Mouse (Mus musculus) forelimb bud, embryonic 11.5 days (tissue): Measurements from ENCODE around the gene Mast4.

ENCODE experiments used
- DNase-seq: peaks from one replicate; pipeline ENCODE4 v3.0.0-alpha.2; 2012; ENCODE audit warnings: low read depth, low spot score

The Mast4 gene

DNA sequence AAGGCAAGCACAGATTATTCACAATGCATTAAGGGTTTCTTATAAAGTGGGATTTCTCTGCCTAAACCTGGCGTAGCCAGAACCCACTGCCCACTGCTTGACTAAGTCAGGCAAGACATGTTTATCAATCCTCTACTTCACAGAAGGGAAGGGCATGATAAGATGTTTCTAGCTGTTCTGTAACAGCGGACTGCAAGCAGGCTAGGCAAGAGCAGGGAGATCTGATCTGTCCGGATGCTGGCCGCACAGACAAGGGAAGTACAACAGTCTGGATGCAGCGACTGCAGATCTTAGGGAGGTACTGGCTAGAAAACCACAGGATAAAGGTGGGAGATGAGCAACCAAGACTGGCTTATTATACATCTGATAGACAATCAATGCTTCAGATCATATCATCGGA, 519.1 kb downstream of the Mast4 start:
- no peak for DNase-seq

DNA sequence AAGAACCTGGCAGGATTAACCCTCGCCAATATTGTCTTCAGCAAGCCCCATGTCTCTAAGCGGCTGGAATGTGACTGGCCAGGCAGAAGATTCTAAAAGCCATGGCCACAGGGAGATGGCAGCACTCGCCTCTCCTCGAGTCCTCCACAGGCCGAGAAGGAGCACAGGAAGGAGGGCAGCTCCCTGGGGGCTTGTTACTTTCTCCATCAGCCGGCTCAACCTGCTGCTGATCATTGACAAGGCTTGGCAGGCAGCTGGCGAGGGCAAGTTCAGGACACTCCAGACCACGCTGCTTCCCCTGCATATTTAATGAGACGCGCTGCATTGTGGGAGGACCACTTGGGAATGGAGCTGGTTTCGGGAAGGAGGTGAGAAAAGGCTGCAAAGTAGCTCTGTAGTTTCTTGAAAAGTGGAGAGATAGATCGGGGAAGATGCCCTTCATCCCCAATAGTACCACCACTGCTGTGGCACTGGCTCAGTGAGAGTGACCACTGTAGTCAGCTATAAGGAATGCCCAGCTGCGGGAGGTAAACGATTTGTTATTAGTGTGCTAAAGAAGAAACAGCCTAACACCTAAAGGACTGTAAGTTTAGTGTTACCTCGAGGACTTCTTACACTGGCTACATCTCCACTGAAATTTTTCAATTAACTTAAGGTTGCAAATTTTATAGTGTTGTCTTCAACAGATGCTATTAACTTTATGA, 523.0 kb downstream of the Mast4 start:
- peak; percentile 59 for DNase-seq

DNA sequence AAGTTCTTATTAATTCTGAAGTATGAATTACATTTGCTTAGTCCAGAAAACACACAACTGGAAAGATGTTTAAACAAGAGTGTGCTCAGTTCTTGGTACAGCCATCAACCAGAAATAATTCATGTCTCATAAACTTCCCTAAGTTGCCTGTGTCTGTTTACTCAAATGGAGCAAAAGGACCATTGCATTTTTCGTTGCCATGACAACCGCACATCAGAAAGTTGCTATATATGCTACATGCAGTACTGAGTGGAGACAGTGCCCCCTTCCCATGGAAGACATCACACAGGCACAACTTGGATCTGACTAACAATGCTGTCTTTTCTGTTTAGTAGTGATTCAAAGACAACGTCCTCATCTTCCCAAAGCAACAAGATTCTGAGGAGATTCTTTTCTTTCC, 527.6 kb downstream of the Mast4 start:
- DNase-seq: no peak

DNA sequence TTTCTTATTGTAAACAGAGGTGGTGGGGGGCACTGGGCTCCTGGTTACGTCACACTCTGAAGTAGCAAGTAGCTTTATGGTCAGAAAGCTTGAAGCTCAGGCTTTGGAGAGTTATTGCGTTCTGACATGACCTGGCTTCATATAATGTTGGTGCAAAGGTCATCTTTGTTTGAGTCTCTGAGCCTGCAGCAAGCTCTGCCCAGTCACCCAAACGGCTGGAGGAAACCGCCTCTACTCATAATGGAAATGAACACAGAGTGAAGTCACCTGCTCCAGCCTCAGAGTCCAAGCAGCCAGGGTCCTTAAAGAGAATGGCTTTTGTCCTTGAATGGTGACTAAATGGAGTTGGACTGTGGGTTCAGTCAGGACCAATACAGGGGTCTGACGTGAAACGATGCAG, 529.1 kb downstream of the Mast4 start:
- DNase-seq: no peak

DNA sequence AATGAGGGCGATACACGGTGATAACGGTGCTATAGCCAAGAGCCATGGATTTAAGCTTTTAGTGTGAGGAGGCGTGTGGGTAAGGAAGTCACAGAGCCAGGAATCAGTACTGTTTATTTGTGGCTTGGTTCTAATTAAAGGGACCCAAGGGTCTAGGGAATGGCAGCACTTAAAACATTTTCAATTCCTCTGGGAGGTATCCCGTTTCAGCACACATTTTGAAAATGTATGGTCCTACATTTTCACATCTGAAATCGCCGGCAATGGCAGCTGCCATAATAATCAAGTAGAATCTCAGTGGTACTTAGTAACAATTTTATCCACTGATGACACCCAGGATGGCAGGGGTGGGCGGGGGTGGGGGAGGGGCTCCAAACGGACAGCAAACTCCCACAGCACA, 531.1 kb downstream of the Mast4 start:
- DNase-seq: no peak

DNA sequence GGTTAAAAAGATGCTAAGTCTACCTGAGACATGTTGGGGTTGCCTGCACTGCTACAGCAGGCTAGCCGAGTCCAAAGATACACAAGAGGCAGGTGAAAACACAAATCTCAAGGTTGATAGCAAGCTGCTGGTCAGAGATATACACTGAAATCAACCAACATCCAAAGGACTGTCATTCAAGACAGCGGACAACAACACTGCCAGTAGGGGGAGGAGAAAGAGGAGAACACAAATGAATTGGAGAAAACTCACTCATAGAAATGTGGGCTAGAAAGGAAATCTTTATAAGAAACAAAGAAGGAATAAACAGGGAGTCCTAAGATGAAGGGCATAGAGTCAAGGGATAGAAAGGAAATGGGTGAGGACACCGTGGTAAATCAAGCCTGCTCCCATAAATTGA, 542.1 kb downstream of the Mast4 start:
- DNase-seq: no peak

DNA sequence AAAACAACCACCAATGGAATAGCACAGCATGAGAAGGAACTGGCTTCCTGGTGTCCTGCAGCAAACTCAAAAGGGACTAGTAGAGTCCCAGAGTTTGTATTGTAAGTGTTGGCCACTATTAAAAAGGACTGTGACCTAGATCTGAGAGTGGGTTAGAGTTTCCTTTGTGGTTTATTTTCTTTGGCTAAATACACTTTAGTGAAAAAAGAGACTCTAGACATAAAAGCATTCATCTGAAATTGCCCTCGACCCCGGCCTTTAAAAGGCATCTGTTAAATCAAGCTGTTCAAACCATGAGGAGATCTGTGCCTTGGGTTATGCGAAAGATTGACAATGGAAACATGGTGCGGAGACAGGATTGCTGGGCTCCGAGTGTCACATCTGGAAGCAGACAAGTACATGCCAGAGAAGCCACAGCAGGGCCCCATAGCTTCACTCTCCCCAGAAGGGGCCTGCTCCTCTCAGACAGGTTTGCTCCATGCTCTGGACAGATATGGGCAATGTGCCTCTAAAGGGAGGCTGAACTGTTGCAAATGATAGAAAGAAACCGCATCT, 543.6 kb downstream of the Mast4 start:
- DNase-seq: no peak

DNA sequence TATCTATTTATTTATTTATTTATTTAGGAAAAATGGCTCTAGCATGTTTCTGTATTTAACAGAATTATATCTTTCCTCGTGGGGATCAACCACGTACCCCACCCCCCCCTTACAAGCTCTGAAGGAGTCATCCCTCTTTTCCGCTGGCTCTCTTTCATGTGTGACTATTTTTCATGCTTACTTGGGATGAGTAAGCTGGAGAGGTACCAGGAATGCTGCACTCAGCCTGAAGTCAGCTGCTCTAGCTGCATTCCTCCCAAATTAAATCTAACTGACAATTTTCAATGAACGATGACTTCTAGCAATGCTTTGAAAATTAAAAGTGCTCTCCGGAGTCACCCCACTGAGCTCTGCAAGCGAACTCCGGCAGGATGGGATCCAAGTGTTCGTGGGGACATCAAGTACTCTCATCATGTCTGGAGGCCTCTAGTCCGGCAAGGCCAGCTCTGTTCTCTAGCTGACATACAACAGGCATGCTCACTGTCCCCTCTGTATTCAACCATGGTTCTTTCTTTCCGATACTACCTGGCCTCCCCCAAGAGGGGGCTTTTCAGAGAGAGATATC, 547.5 kb downstream of the Mast4 start:
- DNase-seq: no peak

DNA sequence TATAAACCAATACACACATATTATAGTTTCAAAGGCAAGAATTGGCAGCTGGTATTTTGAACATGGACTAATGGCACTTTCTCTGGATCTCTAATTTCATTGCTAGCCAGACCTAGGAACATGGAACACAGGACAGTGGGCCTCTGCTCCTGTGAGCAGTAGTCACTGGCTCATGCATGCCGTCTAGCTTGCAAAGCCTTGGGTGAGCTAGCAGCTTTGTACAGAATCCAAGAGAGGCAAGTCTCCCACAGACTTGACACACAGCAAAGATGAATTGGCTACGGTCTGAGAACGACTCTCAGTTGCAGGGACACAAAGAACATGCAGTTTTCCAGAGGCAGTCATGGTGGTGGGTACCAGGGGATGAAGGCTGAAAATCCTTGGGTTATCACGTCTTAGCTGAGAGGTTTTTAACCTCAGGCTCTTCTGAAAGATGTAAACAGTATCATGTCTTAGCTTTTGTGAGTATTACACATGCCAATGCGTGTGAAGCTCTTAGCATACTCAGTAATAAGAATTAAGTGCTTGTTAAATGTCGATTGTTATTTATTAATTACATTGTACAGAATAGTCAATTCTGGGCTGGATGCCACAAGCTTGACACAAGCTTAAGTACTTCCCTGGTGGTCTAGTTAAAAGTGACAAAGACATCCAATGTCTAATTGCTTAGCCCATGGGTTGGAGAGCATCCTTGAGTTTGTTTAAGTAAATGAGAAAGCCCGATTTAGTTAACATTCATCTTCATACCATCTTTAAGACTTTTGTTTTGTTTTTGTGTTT, 550.6 kb downstream of the Mast4 start:
- DNase-seq: no peak

DNA sequence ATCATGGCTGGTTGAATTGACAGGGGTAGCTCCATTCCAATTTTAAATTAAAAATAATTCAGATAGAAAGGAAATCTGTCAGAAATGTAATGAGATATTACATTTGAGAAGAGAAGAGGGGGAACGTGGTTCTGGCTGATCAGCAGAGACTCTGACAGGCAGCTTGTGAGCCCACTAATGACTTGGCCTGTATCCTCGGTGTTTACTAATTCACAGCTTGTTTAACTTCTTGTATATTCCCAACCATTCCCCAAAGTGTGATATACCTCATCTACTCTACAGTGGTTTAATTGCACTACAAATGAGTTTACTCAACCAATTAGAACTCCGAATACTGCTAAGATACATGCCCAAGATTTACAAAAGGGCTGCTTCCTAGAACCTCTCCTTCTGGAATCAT, 555.0 kb downstream of the Mast4 start:
- DNase-seq: no peak

DNA sequence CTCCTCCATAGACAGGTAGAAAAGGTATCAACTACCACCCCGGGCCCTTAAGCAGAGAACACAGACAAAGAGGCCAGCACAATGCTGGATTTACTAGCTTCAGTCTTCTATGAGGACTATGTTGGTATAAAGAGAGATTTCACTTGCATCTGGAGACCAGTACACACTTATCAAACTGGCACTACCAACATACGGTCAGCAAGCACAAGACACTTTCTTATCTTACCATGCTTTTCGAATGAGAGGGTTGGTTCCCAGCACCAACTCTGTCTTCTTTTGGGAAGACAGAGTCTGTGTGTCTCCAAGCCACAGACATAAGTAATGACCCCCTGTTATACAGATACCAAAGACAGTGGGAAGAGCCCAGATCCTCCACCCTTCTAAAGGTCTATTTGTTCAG, 555.4 kb downstream of the Mast4 start:
- DNase-seq: no peak

DNA sequence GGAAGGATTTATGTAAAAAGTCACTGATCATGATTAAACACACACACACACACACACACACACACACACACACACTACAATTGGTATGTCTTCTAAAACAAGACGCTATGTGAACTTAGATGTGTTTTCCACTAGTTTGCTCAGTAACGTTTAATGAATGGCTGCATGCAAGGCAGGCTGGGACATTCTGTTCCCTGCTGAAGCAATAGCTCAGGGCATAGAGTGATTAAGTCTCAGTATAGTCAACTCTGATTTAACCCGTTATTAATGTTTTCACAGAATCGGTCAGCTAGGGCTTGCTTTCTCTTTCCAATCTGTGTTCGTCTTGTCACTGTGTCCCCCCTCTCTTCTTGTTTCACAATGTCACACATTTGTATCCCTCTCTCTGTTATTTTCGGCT, 558.8 kb downstream of the Mast4 start:
- DNase-seq: no peak

DNA sequence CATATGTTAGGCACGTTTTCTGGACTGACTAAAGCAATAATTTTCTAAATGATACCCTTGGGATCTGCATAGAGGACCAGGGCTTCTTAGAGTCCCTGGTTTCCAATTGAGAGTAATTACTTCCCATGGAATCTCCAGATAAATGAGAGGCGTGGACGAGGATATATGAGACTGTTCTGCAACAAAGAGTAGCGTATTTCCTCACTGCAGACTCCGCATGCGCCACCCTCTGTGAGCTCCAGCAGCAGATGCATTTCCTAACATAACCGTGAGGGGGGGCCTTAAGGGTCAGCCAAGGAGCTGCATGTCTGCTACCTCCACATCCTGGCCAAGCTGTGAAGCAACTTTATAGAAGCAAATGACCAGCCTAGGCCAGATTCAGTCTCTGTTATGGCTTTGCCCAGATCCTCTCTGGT, 559.5 kb downstream of the Mast4 start:
- DNase-seq: no peak

DNA sequence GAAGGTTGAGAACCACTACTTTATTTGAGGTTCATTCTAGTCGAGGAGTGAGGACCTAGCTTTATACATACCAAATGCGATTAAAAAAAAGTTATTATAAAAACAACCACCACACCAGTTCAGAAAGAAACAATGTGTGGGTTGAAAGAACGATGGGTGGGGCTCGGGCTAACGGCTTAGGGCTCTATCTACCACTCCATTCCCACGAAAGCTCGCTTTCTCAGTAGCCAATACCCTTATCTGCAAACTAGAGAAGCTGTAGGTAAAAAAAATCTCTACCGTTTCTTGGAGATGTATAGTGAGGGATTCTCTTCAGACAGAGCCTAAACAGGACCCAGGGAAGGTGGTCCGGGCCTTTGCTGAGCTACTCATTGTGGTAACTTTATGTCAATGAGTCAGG, 561.1 kb downstream of the Mast4 start:
- DNase-seq: no peak

DNA sequence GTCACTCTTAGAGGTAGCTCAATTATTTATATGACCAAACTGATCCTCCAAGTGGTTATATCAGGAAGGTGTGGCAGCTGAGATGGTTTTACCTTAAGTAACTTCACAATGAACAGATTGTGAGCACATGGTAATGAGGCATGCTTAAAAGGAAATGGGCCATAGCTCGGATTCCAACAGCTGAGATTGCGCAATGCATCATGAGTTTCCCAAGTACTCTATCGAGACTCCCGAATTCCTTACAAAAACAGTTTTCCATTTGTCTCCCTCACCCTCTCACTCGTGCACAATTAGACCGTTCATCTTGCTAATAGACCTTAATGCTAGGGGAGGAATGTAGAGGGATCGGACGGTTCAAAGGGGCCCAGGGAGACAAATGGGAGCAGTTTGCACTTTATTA, 564.1 kb downstream of the Mast4 start:
- DNase-seq: peak; percentile 17

DNA sequence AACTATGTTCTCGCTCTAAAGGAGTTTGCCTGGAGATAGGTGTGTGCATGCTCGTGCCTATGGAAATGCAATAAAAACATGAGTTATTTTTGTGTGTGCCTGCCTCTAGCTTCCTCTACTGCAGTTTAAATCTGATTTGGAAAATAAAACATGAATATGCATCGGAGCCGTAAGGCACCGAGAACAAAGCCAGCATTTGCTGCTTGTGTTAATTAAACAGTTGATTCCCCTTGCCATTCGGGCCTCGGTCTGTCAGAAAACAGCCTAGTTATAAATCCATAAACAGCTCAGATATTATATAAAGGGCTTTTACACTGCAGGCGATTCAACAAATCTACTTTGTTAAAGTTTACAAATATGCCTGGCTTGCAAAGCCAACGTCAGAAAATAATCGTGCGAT, 565.8 kb downstream of the Mast4 start:
- no peak for DNase-seq

DNA sequence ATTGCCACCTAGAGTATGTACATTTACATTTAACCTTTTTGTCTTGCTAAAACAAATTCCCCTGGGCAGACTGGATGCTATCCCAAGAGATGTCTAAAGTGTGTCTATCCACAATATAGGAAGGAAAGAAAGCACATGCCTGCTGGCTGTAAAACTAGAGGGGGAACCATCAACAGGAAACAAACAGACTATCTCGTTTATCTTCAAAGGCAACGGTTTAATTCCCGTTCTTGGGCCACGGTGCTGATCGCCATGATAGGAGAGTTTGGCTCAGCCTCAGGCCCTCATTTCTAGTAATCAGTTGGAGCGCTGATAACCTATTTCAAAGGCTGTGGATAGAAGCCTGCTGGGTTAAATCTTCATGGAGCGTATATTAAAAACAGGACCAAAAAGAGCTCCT, 567.2 kb downstream of the Mast4 start:
- DNase-seq: no peak

DNA sequence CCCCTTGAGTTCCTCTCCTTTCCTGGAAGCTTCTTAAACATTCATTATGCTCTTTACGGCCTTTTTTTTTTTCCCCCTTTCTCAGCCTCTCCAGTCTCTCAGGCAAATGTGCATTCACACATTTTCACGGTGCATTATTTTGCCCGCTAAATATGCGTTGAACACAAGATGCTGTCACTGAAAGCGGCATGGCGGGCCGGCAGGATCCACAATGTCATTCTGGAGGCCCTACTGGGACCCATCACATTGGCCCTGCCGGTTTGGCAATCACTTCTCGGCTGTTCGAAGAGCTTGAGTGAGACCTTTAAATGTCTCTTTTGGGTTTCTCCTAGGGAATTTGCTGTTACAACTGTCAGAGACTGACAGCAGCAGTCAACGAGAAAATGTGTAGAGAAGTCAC, 569.1 kb downstream of the Mast4 start:
- no peak for DNase-seq

DNA sequence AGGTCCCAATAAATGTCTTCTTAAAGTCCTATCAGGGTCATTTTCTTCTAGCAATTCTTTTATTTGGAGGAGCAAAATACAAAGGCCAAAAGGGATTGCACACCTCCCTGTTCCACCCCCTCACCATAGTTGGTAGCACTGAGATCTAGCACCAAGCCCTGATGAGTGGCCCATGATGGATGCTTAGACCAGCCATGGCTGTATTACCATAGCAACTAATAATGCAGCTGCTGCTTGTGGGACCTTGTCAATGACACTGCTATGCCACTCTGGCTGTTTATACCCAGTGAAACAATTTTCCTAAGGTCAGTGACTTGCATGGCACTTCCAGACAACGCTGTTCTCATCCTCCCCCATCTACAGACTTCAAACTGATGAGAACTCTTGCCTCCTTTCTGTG, 570.1 kb downstream of the Mast4 start:
- no peak for DNase-seq

DNA sequence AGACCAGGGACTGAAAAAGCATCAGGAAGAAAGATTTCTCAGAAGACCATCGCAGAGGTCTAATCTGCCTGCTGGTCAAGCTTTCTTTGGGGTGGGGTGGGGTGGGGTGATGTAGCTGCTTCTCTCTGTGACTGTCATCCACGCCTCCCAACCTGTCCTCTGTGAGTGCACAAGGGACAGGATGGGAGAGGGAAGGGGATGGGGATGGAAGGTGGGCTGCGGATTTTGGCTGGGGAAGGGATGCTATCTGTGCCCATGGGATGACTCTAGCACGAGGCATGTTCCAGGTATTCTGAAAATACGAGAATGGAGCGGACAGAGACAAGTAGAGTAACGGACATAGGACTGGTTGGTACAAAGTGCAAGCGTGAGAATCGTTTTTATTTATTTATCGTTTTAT, 572.1 kb downstream of the Mast4 start:
- DNase-seq: no peak

DNA sequence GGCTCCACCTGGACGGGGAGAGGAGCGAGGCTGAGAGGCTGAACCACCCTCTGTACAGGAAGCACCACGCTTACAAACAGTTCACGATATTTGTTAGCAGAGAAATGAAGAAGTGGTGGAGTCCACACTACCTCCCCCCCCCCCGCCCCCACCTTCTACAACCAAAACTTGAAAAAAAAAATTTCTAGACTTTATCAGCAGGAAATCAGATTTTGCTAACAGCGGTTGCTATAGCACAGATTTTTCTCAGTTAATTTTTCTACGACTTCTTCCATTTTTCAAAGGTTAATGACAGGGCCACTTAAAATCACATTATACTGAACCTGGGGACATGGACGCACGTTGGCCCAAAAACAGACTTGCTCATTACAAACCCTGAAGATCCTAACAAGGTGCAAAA, 572.9 kb downstream of the Mast4 start:
- DNase-seq: no peak

DNA sequence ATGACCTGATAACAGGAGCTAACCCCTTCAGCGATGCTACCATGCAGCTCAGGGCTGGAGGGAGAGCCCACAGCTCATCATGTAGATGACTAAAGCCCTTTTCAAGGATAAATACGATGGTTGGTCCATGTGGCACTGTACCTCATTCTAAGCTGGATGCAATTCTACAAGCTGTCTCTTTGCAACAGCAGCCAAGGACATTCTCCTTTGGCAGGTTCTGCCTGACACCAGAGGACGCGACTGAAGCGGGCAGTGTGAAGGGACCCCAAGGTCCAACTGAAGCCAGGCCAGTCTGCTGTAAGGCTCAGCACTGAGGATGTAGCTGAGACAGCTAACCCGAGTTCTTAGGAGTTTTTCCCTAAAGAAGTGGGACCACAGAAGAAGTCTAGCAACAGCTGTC, 576.3 kb downstream of the Mast4 start:
- DNase-seq: no peak

DNA sequence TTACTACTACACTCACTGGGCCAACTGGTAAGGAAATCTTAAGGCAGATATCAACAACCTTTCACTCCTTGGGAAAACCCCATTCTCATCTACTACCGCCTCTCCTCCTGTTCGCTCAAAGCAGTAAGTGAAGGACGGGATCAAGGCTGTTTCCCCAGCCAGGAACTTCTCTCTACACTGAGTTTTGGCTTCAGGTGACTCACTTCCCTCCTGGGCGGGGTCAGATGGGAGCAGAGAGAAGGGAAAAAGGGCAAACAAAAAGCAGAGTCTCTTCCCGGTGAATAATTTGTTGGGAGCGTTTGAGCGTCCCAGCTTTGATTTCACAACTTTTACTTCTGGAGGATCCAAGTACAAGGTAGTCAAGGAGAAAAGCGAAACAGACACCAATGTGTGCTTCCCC, 578.2 kb downstream of the Mast4 start:
- no peak for DNase-seq
